Mouse (Mus musculus) kidney, adult 2 months (tissue): ENCODE data around the gene P2ry1.

Experiments used
- CTCF ChIP-seq: fragments of 200-500 bp; conservative IDR thresholded peaks from 2 replicates; pipeline ENCODE4 v1.5.1; 2011; ENCODE audit warnings: low read depth, mild to moderate bottlenecking, control low read depth, low read length, moderate library complexity, mixed read lengths; ENCODE audit not compliant: insufficient read depth, insufficient read length
- POLR2A ChIP-seq: fragments of 200-500 bp; IDR thresholded peaks from one replicate; pipeline ENCODE4 v1.6.1; 2011; ENCODE audit warnings: low read depth, low read length, control low read depth

DNA sequence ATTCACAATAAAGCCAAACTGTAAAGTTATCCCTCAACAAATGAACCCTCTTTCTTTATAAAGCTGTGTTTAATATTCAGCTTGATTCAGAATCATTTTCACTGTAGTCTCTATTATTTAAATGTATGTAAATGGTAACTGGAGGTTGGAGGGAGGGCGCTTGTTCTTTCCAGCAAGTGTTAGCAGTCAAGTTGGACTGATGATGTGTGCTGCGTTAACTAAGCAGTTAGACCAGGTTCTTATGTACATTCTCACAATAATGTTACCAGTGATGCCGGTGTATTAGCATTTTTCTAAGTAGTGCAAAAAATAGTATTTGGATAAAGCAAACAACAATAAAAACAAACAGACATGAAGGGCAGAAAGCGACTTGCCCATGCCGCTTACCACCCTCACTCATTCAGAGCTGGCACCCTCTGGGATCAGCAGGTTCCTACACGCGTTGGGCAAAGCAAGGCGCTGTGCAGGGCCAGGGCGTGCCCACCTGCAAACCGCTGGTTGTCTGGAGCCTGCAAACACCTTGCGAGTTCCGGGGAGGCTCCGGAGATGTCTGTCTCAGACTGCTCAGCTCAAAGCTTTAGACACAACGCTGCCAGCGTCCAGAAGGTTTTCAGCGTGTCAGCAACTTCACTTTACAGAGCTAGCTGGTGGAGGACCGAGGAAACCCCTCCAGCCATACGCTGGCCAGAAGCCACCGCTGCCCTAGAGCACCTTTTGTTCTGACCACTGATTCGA lies 576 bp upstream of the P2ry1 start:
- TF ChIP-seq CTCF (no peak), POLR2A (no peak)
